Mouse (Mus musculus): ENCODE results near the gene Aff3. TPM values are rescaled to one million over a fixed set of nuclear protein-coding genes. Genes with fewer than 3 reads are reported as not detected.

Aff3 gene
- total and polyA plus RNA-seq, 2 experiments from 2014 or later, result 1.1 to 1.9 TPM

DNA sequence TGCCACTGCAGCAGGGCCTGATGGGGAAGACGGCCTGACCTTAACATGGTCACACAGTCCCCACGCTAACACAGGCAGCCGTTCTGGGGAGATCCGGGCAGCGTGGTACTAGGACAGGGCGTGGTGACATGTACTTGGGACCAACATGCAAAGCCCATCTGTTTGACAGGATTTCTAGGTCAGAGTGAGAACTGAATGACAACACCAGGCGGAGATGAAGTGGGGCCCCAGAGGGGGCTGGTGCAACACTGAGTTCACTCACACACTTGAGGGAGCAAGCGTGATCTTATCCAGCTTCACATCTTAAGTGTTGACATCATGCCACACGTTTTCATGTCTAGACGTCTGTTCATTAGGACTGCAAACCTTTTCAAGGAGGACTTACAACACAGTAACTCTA lies 265.5 kb downstream of the Aff3 start:
- H3K36me3 ChIP-seq (replicated peaks; ENCODE audit: control insufficient read depth, insufficient read depth, low read length), result no peaks in the 10 kb centered on the region
- ATAC-seq (ENCODE audit: insufficient read depth, low read depth), result 0 out of 2 replicates have a peak, but pooled peaks have one; percentile 20
- no peak overlapping the region for H3K4me3 ChIP-seq (ENCODE audit: low read depth, low read length)
- TF ChIP-seq EP300 (IDR thresholded peaks at IDR 0.05; ENCODE audit: low read depth) (no peak), CTCF (IDR thresholded peaks at IDR 0.05; ENCODE audit: low read depth) (no peak)
- no peak overlapping the region for H3K27ac ChIP-seq (ENCODE audit: low read depth)
- H3K27me3 ChIP-seq (ENCODE audit: control insufficient read depth, insufficient read depth, low read length), result no peaks in the 10 kb centered on the region
- H3K9me3 ChIP-seq (replicated peaks; ENCODE audit: control insufficient read depth, low read length), result no peaks in the 10 kb centered on the region
- H3K4me2 ChIP-seq (ENCODE audit: low read depth, low read length), result no peak overlapping the region
- 74% methylated on average over 10 of the region's 10 CpGs for WGBS
- no peak for DNase-seq (ENCODE audit: low spot score)
- H3K9ac ChIP-seq (replicated peaks; ENCODE audit: low read depth, low read length), result no peak overlapping the region
- H3K4me1 ChIP-seq (ENCODE audit: control insufficient read depth, insufficient read depth), result peaks cover 4% of the 10 kb centered on the region; the same call in 1 of the 2 replicates

DNA sequence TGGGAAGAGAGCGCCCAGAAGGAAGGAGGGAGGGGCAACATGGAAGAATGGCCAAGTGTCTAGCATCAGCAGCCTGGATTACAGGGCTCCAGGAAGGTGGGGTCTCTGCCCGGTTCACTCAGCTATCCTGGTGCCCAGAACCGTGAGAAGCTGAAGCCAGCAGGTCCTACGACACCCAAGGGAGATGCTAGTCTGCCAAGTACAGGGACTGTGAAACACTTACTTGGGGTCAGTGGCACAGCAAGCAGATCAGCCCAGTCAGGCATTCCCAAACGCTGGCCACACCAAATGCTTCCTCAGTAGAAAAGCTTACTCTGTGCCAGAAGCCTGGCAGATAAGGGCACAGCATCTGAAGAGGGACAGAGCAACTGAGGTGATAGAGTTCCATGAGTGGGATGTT lies 266.2 kb downstream of the Aff3 start:
- Histone ChIP-seq H3K4me1 (ENCODE audit: control insufficient read depth, insufficient read depth) (peaks cover 4% of the 10 kb centered on the region; the same call in 1 of the 2 replicates), H3K27me3 (ENCODE audit: control insufficient read depth, insufficient read depth, low read length) (no peaks in the 10 kb centered on the region), H3K36me3 (replicated peaks; ENCODE audit: control insufficient read depth, insufficient read depth, low read length) (no peaks in the 10 kb centered on the region), H3K4me2 (ENCODE audit: low read depth, low read length) (no peak overlapping the region), H3K9ac (replicated peaks; ENCODE audit: low read depth, low read length) (no peak overlapping the region), H3K27ac (ENCODE audit: low read depth) (no peak overlapping the region), H3K4me3 (ENCODE audit: low read depth, low read length) (no peak overlapping the region), H3K9me3 (replicated peaks; ENCODE audit: control insufficient read depth, low read length) (no peaks in the 10 kb centered on the region)
- 55% methylated on average over 5 of the region's 5 CpGs for WGBS
- DNase-seq (ENCODE audit: low spot score) (no peak), ATAC-seq (ENCODE audit: insufficient read depth, low read depth) (no peak)
- no peak for TF ChIP-seq CTCF (IDR thresholded peaks at IDR 0.05; ENCODE audit: low read depth)
- TF ChIP-seq EP300 (IDR thresholded peaks at IDR 0.05; ENCODE audit: low read depth), result no peak

DNA sequence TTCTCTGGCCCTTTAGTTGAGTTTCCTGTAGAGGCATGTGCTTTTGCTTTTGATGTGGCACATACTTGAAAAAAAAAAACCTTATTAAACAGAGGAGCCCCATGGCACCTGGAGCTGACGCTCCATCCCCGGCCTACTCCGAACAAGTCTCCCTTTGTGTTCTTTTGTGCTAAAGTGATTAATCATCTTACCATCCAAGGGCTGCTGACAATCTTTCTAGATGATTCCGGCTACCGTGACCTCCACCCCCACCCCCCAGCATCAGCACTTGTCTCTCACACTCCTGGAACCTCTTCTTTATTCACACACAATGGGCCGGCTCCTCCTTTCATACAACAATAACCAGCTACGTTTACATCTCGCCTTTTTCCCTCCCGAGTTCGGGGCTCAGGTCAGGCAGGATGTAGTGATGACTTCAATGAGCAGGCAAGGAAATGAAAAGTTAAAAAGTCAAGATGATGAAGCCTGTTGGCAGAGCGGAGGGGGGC lies 269.5 kb downstream of the Aff3 start:
- no peaks in the 10 kb centered on the region for H3K36me3 ChIP-seq (replicated peaks; ENCODE audit: control insufficient read depth, insufficient read depth, low read length)
- no peak overlapping the region for H3K27ac ChIP-seq (ENCODE audit: low read depth)
- 73% methylated on average over 11 of the region's 11 CpGs for WGBS
- no peak overlapping the region for H3K4me3 ChIP-seq (ENCODE audit: low read depth, low read length)
- DNase-seq (ENCODE audit: low spot score) (no peak), ATAC-seq (ENCODE audit: insufficient read depth, low read depth) (no peak)
- H3K4me2 ChIP-seq (ENCODE audit: low read depth, low read length), result no peak overlapping the region
- no peaks in the 10 kb centered on the region for H3K9me3 ChIP-seq (replicated peaks; ENCODE audit: control insufficient read depth, low read length)
- H3K9ac ChIP-seq (replicated peaks; ENCODE audit: low read depth, low read length), result no peak overlapping the region
- no peak for TF ChIP-seq EP300 (IDR thresholded peaks at IDR 0.05; ENCODE audit: low read depth)
- TF ChIP-seq CTCF (IDR thresholded peaks at IDR 0.05; ENCODE audit: low read depth), result no peak
- H3K27me3 ChIP-seq (ENCODE audit: control insufficient read depth, insufficient read depth, low read length), result no peaks in the 10 kb centered on the region
- H3K4me1 ChIP-seq (ENCODE audit: control insufficient read depth, insufficient read depth), result peaks cover 4% of the 10 kb centered on the region; the same call in 1 of the 2 replicates

DNA sequence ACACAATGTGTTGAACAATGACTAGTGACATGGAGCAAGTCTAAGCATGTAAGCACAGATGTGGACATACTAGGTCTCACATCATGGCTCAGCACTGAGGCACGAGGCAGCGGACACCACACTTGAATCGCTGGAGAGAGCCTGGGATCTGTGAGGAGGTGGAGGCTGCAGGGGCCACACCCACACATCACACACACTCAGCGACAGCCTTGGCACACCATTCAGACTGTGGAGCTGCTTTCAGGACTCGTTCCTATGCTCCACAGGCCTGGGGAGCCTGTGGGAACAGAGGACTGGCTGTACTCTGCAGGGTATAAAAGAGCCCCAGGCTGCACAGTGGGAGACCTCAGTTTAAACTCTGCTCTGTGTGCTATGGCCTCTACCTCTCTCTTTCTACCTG lies 270.3 kb downstream of the Aff3 start:
- Histone ChIP-seq H3K9ac (replicated peaks; ENCODE audit: low read depth, low read length) (no peak overlapping the region), H3K27ac (ENCODE audit: low read depth) (no peak overlapping the region), H3K4me1 (ENCODE audit: control insufficient read depth, insufficient read depth) (peaks cover 4% of the 10 kb centered on the region; the same call in 1 of the 2 replicates), H3K27me3 (ENCODE audit: control insufficient read depth, insufficient read depth, low read length) (no peaks in the 10 kb centered on the region), H3K4me2 (ENCODE audit: low read depth, low read length) (no peak overlapping the region), H3K4me3 (ENCODE audit: low read depth, low read length) (no peak overlapping the region), H3K36me3 (replicated peaks; ENCODE audit: control insufficient read depth, insufficient read depth, low read length) (no peaks in the 10 kb centered on the region), H3K9me3 (replicated peaks; ENCODE audit: control insufficient read depth, low read length) (no peaks in the 10 kb centered on the region)
- no peak for ATAC-seq (ENCODE audit: insufficient read depth, low read depth)
- no peak for DNase-seq (ENCODE audit: low spot score)
- WGBS, result 30% methylated on average over 5 of the region's 5 CpGs
- TF ChIP-seq EP300 (IDR thresholded peaks at IDR 0.05; ENCODE audit: low read depth), result no peak
- no peak for TF ChIP-seq CTCF (IDR thresholded peaks at IDR 0.05; ENCODE audit: low read depth)

DNA sequence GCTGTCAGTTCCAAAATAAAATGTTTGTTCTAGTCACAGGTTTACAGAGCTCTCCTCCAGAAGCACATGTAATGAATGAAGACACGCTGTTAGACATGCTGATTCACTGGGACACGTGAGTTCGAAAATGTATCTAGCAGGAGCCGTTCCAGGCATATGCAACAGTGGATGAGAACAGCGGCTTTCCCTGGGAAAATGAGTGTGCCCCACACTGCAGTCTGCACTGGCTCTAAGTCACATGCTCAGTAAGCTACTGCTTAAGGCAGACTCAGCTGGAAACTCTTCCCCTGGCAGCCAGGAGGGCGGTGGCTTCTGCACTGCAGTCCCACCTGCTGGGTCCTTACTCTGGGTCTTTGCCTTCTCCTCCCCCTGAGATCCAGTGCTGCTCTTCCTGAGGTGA lies 271.2 kb downstream of the Aff3 start:
- Histone ChIP-seq H3K27me3 (ENCODE audit: control insufficient read depth, insufficient read depth, low read length) (no peaks in the 10 kb centered on the region), H3K9me3 (replicated peaks; ENCODE audit: control insufficient read depth, low read length) (no peaks in the 10 kb centered on the region), H3K36me3 (replicated peaks; ENCODE audit: control insufficient read depth, insufficient read depth, low read length) (no peaks in the 10 kb centered on the region), H3K27ac (ENCODE audit: low read depth) (no peak overlapping the region), H3K4me1 (ENCODE audit: control insufficient read depth, insufficient read depth) (no peaks in the 10 kb centered on the region), H3K4me2 (ENCODE audit: low read depth, low read length) (no peak overlapping the region), H3K9ac (replicated peaks; ENCODE audit: low read depth, low read length) (no peak overlapping the region), H3K4me3 (ENCODE audit: low read depth, low read length) (no peak overlapping the region)
- 38% methylated on average over 6 of the region's 6 CpGs for WGBS
- DNase-seq (ENCODE audit: low spot score), result no peak
- no peak for TF ChIP-seq CTCF (IDR thresholded peaks at IDR 0.05; ENCODE audit: low read depth)
- no peak for TF ChIP-seq EP300 (IDR thresholded peaks at IDR 0.05; ENCODE audit: low read depth)
- ATAC-seq (ENCODE audit: insufficient read depth, low read depth), result no peak

DNA sequence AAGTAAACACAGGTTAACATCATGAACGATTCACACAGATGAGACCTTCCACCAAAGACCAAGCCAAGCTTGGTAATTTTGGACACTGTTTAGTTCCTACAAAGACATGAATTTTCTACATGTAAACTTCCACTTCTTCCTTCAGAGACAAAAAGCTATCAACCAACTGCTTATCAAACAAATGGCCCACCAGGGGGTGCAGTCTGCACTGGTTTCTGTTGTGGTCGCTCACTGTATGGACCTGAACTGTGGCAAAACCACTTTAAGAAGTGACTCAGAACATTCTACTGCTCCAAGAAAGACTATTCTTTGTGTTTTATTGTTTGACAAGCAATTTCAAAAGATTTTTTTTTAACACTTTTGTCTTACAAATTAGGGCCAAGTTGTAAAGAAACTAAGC lies 271.8 kb downstream of the Aff3 start:
- TF ChIP-seq CTCF (IDR thresholded peaks at IDR 0.05; ENCODE audit: low read depth) (peak; percentile 82), EP300 (IDR thresholded peaks at IDR 0.05; ENCODE audit: low read depth) (no peak)
- Histone ChIP-seq H3K4me2 (ENCODE audit: low read depth, low read length) (no peak overlapping the region), H3K4me1 (ENCODE audit: control insufficient read depth, insufficient read depth) (no peaks in the 10 kb centered on the region), H3K9ac (replicated peaks; ENCODE audit: low read depth, low read length) (no peak overlapping the region), H3K27ac (ENCODE audit: low read depth) (no peak overlapping the region), H3K27me3 (ENCODE audit: control insufficient read depth, insufficient read depth, low read length) (no peaks in the 10 kb centered on the region), H3K9me3 (replicated peaks; ENCODE audit: control insufficient read depth, low read length) (no peaks in the 10 kb centered on the region), H3K4me3 (ENCODE audit: low read depth, low read length) (no peak overlapping the region), H3K36me3 (replicated peaks; ENCODE audit: control insufficient read depth, insufficient read depth, low read length) (no peaks in the 10 kb centered on the region)
- DNase-seq (ENCODE audit: low spot score) (peak; percentile 62), ATAC-seq (ENCODE audit: insufficient read depth, low read depth) (no peak; the same call in 1 of the 2 replicates)
- 28% methylated on average over 2 of the region's 2 CpGs for WGBS

All from heart, postnatal 0 days (tissue).